In the genomic region with DNA sequence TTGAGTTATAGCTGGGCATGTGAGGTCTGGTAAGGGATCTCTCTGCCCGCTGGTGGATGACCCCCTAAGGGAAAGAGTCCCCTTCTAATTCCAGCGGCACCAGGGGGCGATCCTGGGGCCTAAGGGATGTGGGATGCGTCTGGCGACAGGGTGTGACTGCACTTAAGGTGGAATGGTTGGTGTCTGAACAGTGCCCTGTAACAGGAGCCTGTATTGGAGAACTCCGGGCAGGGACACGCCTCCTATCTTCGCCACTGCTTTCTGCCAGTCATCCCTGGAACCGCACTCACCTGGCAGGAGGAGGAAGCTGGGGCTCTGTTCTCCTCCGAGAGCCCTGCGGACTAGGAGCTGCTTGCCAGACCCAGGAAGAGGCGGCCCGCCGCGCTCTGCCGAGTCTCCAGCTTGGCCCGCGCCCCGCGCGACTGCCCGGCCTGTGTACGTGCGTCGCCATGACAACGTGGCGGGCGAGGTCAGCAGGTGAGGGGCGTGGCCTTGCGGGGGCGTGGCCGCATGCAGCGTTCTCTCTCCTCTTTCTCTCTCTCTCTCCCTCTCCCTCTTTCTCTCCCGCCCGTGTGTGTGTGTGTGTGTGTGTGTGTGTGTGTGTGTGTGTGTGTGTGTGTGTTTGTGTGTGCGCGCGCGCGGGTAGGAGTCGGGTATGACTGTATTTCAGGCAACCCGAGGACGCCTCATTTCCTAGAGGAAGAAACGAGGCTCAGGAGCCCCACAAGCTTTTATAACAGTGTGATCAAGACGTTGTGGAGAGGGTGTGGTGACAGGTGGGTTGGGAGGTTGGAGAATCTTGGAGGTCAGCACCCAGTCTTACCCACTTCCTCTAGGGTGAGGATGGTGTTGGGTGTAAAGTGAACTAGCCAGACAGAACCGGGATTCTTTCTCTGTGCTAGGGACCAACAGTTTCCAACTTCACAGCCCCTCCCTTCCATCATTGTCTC, we compare ENCODE assay signal across 8 mouse cellular contexts. TPM values are rescaled to one million over a fixed set of nuclear protein-coding genes. Genes with fewer than 3 reads are reported as not detected.
DNase-seq lines count a peak whose midpoint lies in the region; ATAC-seq lines count a peak whose summit lies in the region.

A gene (minus strand): TSS at position 424 of the 950 bp plus-strand sequence.

- no peaks in the 10 kb centered on the region for H3K9me3 ChIP-seq in intestine, embryonic 14.5 days (ENCODE audit: control insufficient read depth, low read length)
- no peaks in the 10 kb centered on the region for H3K9me3 ChIP-seq in limb, embryonic 11.5 days (ENCODE audit: control insufficient read depth, low read length)
- no peaks in the 10 kb centered on the region for H3K9me3 ChIP-seq in midbrain, embryonic 10.5 days (replicated peaks)

- H3K4me1 ChIP-seq in intestine, embryonic 14.5 days (replicated peaks; ENCODE audit: control insufficient read depth, insufficient read depth, low read length): peaks cover 7% of the 10 kb centered on the region
- peaks cover 12% of the 10 kb centered on the region for H3K4me1 ChIP-seq in limb, embryonic 11.5 days (ENCODE audit: control insufficient read depth, insufficient read depth, low read length)
- peaks cover 45% of the 10 kb centered on the region for H3K4me1 ChIP-seq in midbrain, embryonic 10.5 days

- ATAC-seq in intestine, embryonic 14.5 days (replicated peaks; ENCODE audit: low FRiP score, low TSS enrichment, low read depth): peak; percentile 87
- ATAC-seq in limb, embryonic 11.5 days (ENCODE audit: insufficient number of reproducible peaks, low FRiP score, low TSS enrichment, low read depth): peak; percentile 83

- H3K36me3 ChIP-seq in intestine, embryonic 14.5 days (ENCODE audit: control insufficient read depth, insufficient read depth, low read length): no peaks in the 10 kb centered on the region
- no peaks in the 10 kb centered on the region for H3K36me3 ChIP-seq in limb, embryonic 11.5 days (ENCODE audit: control insufficient read depth, insufficient read depth, low read length)
- H3K36me3 ChIP-seq in midbrain, embryonic 10.5 days: no peaks in the 10 kb centered on the region

- no peak within 1 kb of the TSS for H3K27ac ChIP-seq in intestine, embryonic 14.5 days (ENCODE audit: low read depth)
- H3K27ac ChIP-seq in limb, embryonic 11.5 days (replicated peaks; ENCODE audit: low read depth, low read length): no peak within 1 kb of the TSS
- peak within 1 kb of the TSS; percentile 69 for H3K27ac ChIP-seq in midbrain, embryonic 10.5 days (replicated peaks)

- peak within 1 kb of the TSS; percentile 32 for H3K4me3 ChIP-seq in intestine, embryonic 14.5 days (ENCODE audit: low read depth, low read length)
- peak within 1 kb of the TSS; percentile 25 for H3K4me3 ChIP-seq in limb, embryonic 11.5 days (ENCODE audit: low read depth, low read length)
- peak within 1 kb of the TSS; percentile 58 for H3K4me3 ChIP-seq in midbrain, embryonic 10.5 days

- DNase-seq in adrenal gland, adult 8-10 months: peak; percentile 51
- DNase-seq in embryo, embryonic 11 days: peak; percentile 91
- DNase-seq in gonadal fat pad, adult 2 months (ENCODE audit: low read depth): peak; percentile 20
- DNase-seq in intestine, embryonic 14.5 days (ENCODE audit: low spot score): peak; percentile 90
- DNase-seq in limb, embryonic 11.5 days (ENCODE audit: low spot score): peak; percentile 90
- DNase-seq in midbrain, embryonic 10.5 days (ENCODE audit: low spot score): peak; percentile 85
- DNase-seq in right cerebral cortex, postnatal 36 days (ENCODE audit: low spot score in 2 of 2): peak; percentile 16 to 45
- peak; percentile 70 to 77 for DNase-seq in urinary bladder, postnatal 36 days (ENCODE audit: low spot score in 2 of 2)

- H3K9ac ChIP-seq in intestine, embryonic 14.5 days (ENCODE audit: low read length): 0 out of 2 replicates have a peak within 1 kb of the TSS, but pooled peaks have one; percentile 17
- 0 out of 2 replicates have a peak within 1 kb of the TSS, but pooled peaks have one; percentile 3 for H3K9ac ChIP-seq in limb, embryonic 11.5 days (ENCODE audit: low read length)

- peak within 1 kb of the TSS; percentile 59 for H3K4me2 ChIP-seq in intestine, embryonic 14.5 days (ENCODE audit: low read length)
- peak within 1 kb of the TSS; percentile 53 for H3K4me2 ChIP-seq in limb, embryonic 11.5 days (ENCODE audit: low read depth, severe bottlenecking)

- H3K27me3 ChIP-seq in intestine, embryonic 14.5 days (replicated peaks; ENCODE audit: control insufficient read depth, insufficient read depth, low read length): no peaks in the 10 kb centered on the region
- H3K27me3 ChIP-seq in limb, embryonic 11.5 days (ENCODE audit: control insufficient read depth, insufficient read depth, low read length): no peaks in the 10 kb centered on the region
- H3K27me3 ChIP-seq in midbrain, embryonic 10.5 days (ENCODE audit: low read depth, poor library complexity, severe bottlenecking): peaks cover 76% of the 10 kb centered on the region

- 2% methylated on average over 45 of the region's 46 CpGs for WGBS in intestine, embryonic 14.5 days
- WGBS in limb, embryonic 11.5 days: 2% methylated on average over 45 of the region's 46 CpGs
- 1% methylated on average over 42 of the region's 46 CpGs for WGBS in midbrain, embryonic 10.5 days

RNA-seq across cellular contexts. Expression of the gene that starts here (rescaled TPM):
- 1 to 10 TPM in 2 of 4 experiments, under 1 TPM in 2; 0.32 to 1.9 (median 1.1) TPM for total RNA-seq in adrenal gland, adult 8-10 months (2022)
- 1.9 and 2.4 TPM in 2 replicates for polyA plus RNA-seq in gonadal fat pad, adult 2 months (2012; rRNA removed)
- 1.8 and 2.2 TPM in 2 replicates for polyA plus RNA-seq in intestine, embryonic 14.5 days (2014; fragmentation: Nextera tagmentation; extraction: Ambion mirVana)
- polyA plus RNA-seq in limb, embryonic 11.5 days (2014; fragmentation: Nextera tagmentation; extraction: Ambion mirVana): 0.64 and 0.68 TPM in 2 replicates
- polyA plus RNA-seq in midbrain, embryonic 10.5 days (2016; fragmentation: Nextera tagmentation; extraction: Ambion mirVana): 1.6 and 1.9 TPM in 2 replicates

Comparison
In these comparisons a context has a peak if more than half of its experiments do, and no peak if none do; other contexts are left out.
1. Peak in DNase-seq, ATAC-seq, H3K4me3 ChIP-seq, H3K9ac ChIP-seq and H3K4me2 ChIP-seq in limb, embryonic 11.5 days; RNA of the gene not detected or under 1 TPM.
2. DNase-seq: peak in every context shown above with its lines; median percentile 91 in embryo, embryonic 11 days; 90 in intestine, embryonic 14.5 days; 90 in limb, embryonic 11.5 days; 85 in midbrain, embryonic 10.5 days; 74 in urinary bladder, postnatal 36 days; 51 in adrenal gland, adult 8-10 months; 30 in right cerebral cortex, postnatal 36 days; 20 in gonadal fat pad, adult 2 months.